Mouse (Mus musculus): Measurements from ENCODE around the gene Tomm70a. TPM values are rescaled to one million over a fixed set of nuclear protein-coding genes. Genes with fewer than 3 reads are reported as not detected.
"Not testable (repeated sequence)": the region's sequence is repeated elsewhere in the genome, so short reads cannot be mapped to it uniquely, and the experiment has no call there.

The Tomm70a gene
- polyA plus RNA-seq, 1 experiment, result 53.8 TPM

- peak; percentile 37 for DNase-seq (ENCODE audit: low read depth)
- TF ChIP-seq POLR2A (IDR thresholded peaks at IDR 0.05; ENCODE audit: borderline replicate concordance, extremely low read depth, insufficient read depth, insufficient read length, poor library complexity, severe bottlenecking) (no peak), CTCF (IDR thresholded peaks at IDR 0.05; ENCODE audit: borderline replicate concordance, extremely low read depth, insufficient read depth, insufficient read length) (no peak)
These were observed 49.7 kb downstream of the Tomm70a start for GRCm38 (mm10) chr16:57171161-57171560.

GRCm38 (mm10) chr16:57171570-57171969 lies 50.1 kb downstream of the Tomm70a start:
- TF ChIP-seq POLR2A (IDR thresholded peaks at IDR 0.05; ENCODE audit: borderline replicate concordance, extremely low read depth, insufficient read depth, insufficient read length, poor library complexity, severe bottlenecking) (no peak), CTCF (IDR thresholded peaks at IDR 0.05; ENCODE audit: borderline replicate concordance, extremely low read depth, insufficient read depth, insufficient read length) (no peak)

GRCm38 (mm10) chr16:57174480-57174879 lies 53.0 kb downstream of the Tomm70a start:
- not testable (repeated sequence) for DNase-seq (ENCODE audit: low read depth)

More at GRCm38 (mm10) chr16:57171570-57171969, 50.1 kb downstream of the Tomm70a start:
- DNase-seq (ENCODE audit: low read depth), result peak; percentile 84

- DNase-seq (ENCODE audit: low read depth), result no peak
These were observed 54.2 kb downstream of the Tomm70a start for GRCm38 (mm10) chr16:57175751-57176150.

GRCm38 (mm10) chr16:57176276-57176675 lies 54.8 kb downstream of the Tomm70a start:
- TF ChIP-seq CTCF (IDR thresholded peaks at IDR 0.05; ENCODE audit: borderline replicate concordance, extremely low read depth, insufficient read depth, insufficient read length) (no peak), POLR2A (IDR thresholded peaks at IDR 0.05; ENCODE audit: borderline replicate concordance, extremely low read depth, insufficient read depth, insufficient read length, poor library complexity, severe bottlenecking) (no peak)
- DNase-seq (ENCODE audit: low read depth), result no peak

More at GRCm38 (mm10) chr16:57175751-57176150, 54.2 kb downstream of the Tomm70a start:
- TF ChIP-seq POLR2A (IDR thresholded peaks at IDR 0.05; ENCODE audit: borderline replicate concordance, extremely low read depth, insufficient read depth, insufficient read length, poor library complexity, severe bottlenecking), result no peak
- TF ChIP-seq CTCF (IDR thresholded peaks at IDR 0.05; ENCODE audit: borderline replicate concordance, extremely low read depth, insufficient read depth, insufficient read length), result no peak

GRCm38 (mm10) chr16:57177254-57177653 lies 55.8 kb downstream of the Tomm70a start:
- TF ChIP-seq CTCF (IDR thresholded peaks at IDR 0.05; ENCODE audit: borderline replicate concordance, extremely low read depth, insufficient read depth, insufficient read length), result peak; percentile 66; the same call in 1 of the 2 replicates
- no peak for TF ChIP-seq POLR2A (IDR thresholded peaks at IDR 0.05; ENCODE audit: borderline replicate concordance, extremely low read depth, insufficient read depth, insufficient read length, poor library complexity, severe bottlenecking)
- peak; percentile 65 for DNase-seq (ENCODE audit: low read depth)

GRCm38 (mm10) chr16:57177664-57178063 lies 56.2 kb downstream of the Tomm70a start:
- DNase-seq (ENCODE audit: low read depth), result no peak
- TF ChIP-seq POLR2A (IDR thresholded peaks at IDR 0.05; ENCODE audit: borderline replicate concordance, extremely low read depth, insufficient read depth, insufficient read length, poor library complexity, severe bottlenecking) (no peak), CTCF (IDR thresholded peaks at IDR 0.05; ENCODE audit: borderline replicate concordance, extremely low read depth, insufficient read depth, insufficient read length) (no peak)

- DNase-seq (ENCODE audit: low read depth), result no peak
- TF ChIP-seq POLR2A (IDR thresholded peaks at IDR 0.05; ENCODE audit: borderline replicate concordance, extremely low read depth, insufficient read depth, insufficient read length, poor library complexity, severe bottlenecking), result no peak
- TF ChIP-seq CTCF (IDR thresholded peaks at IDR 0.05; ENCODE audit: borderline replicate concordance, extremely low read depth, insufficient read depth, insufficient read length), result no peak
These were observed 59.7 kb downstream of the Tomm70a start for GRCm38 (mm10) chr16:57181180-57181579.

GRCm38 (mm10) chr16:57182037-57182436 lies 60.5 kb downstream of the Tomm70a start:
- no peak for DNase-seq (ENCODE audit: low read depth)

GRCm38 (mm10) chr16:57186618-57187017 lies 65.1 kb downstream of the Tomm70a start:
- DNase-seq (ENCODE audit: low read depth), result no peak
- TF ChIP-seq POLR2A (IDR thresholded peaks at IDR 0.05; ENCODE audit: borderline replicate concordance, extremely low read depth, insufficient read depth, insufficient read length, poor library complexity, severe bottlenecking) (no peak), CTCF (IDR thresholded peaks at IDR 0.05; ENCODE audit: borderline replicate concordance, extremely low read depth, insufficient read depth, insufficient read length) (no peak)

More at GRCm38 (mm10) chr16:57182037-57182436, 60.5 kb downstream of the Tomm70a start:
- TF ChIP-seq CTCF (IDR thresholded peaks at IDR 0.05; ENCODE audit: borderline replicate concordance, extremely low read depth, insufficient read depth, insufficient read length) (no peak), POLR2A (IDR thresholded peaks at IDR 0.05; ENCODE audit: borderline replicate concordance, extremely low read depth, insufficient read depth, insufficient read length, poor library complexity, severe bottlenecking) (no peak)

GRCm38 (mm10) chr16:57189493-57189892 lies 68.0 kb downstream of the Tomm70a start:
- TF ChIP-seq POLR2A (IDR thresholded peaks at IDR 0.05; ENCODE audit: borderline replicate concordance, extremely low read depth, insufficient read depth, insufficient read length, poor library complexity, severe bottlenecking), result no peak
- no peak for DNase-seq (ENCODE audit: low read depth)

GRCm38 (mm10) chr16:57190390-57190789 lies 68.9 kb downstream of the Tomm70a start:
- no peak for TF ChIP-seq CTCF (IDR thresholded peaks at IDR 0.05; ENCODE audit: borderline replicate concordance, extremely low read depth, insufficient read depth, insufficient read length)
- no peak for TF ChIP-seq POLR2A (IDR thresholded peaks at IDR 0.05; ENCODE audit: borderline replicate concordance, extremely low read depth, insufficient read depth, insufficient read length, poor library complexity, severe bottlenecking)

GRCm38 (mm10) chr16:57191214-57191613 lies 69.7 kb downstream of the Tomm70a start:
- DNase-seq (ENCODE audit: low read depth), result no peak
- TF ChIP-seq POLR2A (IDR thresholded peaks at IDR 0.05; ENCODE audit: borderline replicate concordance, extremely low read depth, insufficient read depth, insufficient read length, poor library complexity, severe bottlenecking) (no peak), CTCF (IDR thresholded peaks at IDR 0.05; ENCODE audit: borderline replicate concordance, extremely low read depth, insufficient read depth, insufficient read length) (no peak)

More at GRCm38 (mm10) chr16:57190390-57190789, 68.9 kb downstream of the Tomm70a start:
- no peak for DNase-seq (ENCODE audit: low read depth)

All from brain, embryonic 14.5 days (tissue).